Mouse (Mus musculus) limb, embryonic 14.5 days (tissue): ENCODE data around the gene Aars2. TPM values are rescaled to one million over a fixed set of nuclear protein-coding genes. Genes with fewer than 3 reads are reported as not detected.
A peak's percentile ranks its signal among the peaks of the same experiment; 100 is the strongest.

Experiments used
- ATAC-seq: fragments of 200-750 bp; cut with Nextera tagmentation; 2 replicates; pipeline ENCODE4 v1.8.0; 2017; ENCODE audit warnings: low read depth, moderate number of reproducible peaks, moderate TSS enrichment; ENCODE audit not compliant: low FRiP score
- DNase-seq: peaks from one replicate; pipeline ENCODE4 v3.0.0-alpha.2; 2015; ENCODE audit warnings: low spot score
- H3K27ac ChIP-seq: fragments of 300-500 bp; sonication (generic); replicated peaks from 2 replicates; pipeline ENCODE4 v1.5.1; 2014; ENCODE audit warnings: low read depth, mild to moderate bottlenecking, low read length, moderate library complexity, mixed read lengths
- H3K27me3 ChIP-seq: fragments of 300-500 bp; sonication (generic); 2 replicates; pipeline ENCODE4 v1.6.1; 2014; ENCODE audit warnings: low read length, mixed read lengths; ENCODE audit not compliant: control insufficient read depth, insufficient read depth
- H3K36me3 ChIP-seq: fragments of 300-500 bp; sonication (generic); 2 replicates; pipeline ENCODE4 v1.6.1; 2014; ENCODE audit warnings: mild to moderate bottlenecking, low read length, moderate library complexity, mixed read lengths; ENCODE audit not compliant: control insufficient read depth, insufficient read depth
- H3K4me1 ChIP-seq: fragments of 300-500 bp; sonication (generic); 2 replicates; pipeline ENCODE4 v1.6.1; 2014; ENCODE audit warnings: antibody characterized with exemption, low read length, mixed read lengths; ENCODE audit not compliant: control insufficient read depth, insufficient read depth
- H3K4me2 ChIP-seq: fragments of 300-500 bp; sonication (generic); replicated peaks from 2 replicates; pipeline ENCODE4 v1.6.1; 2014; ENCODE audit warnings: low read depth, mild to moderate bottlenecking, low read length, moderate library complexity; ENCODE audit not compliant: severe bottlenecking
- H3K4me3 ChIP-seq: fragments of 300-500 bp; sonication (generic); replicated peaks from 2 replicates; pipeline ENCODE4 v1.5.1; 2014; ENCODE audit warnings: low read length
- H3K9ac ChIP-seq: fragments of 300-500 bp; sonication (generic); 2 replicates; pipeline ENCODE4 v1.6.1; 2014; ENCODE audit warnings: mild to moderate bottlenecking, low read depth, low read length, moderate library complexity; ENCODE audit not compliant: severe bottlenecking
- H3K9me3 ChIP-seq: fragments of 300-500 bp; sonication (generic); 2 replicates; pipeline ENCODE4 v1.6.1; 2016; ENCODE audit warnings: low read length; ENCODE audit not compliant: control insufficient read depth
- POLR2A ChIP-seq: fragments of 200-500 bp; IDR thresholded peaks from 2 replicates; pipeline ENCODE4 v1.8.0; 2012; ENCODE audit warnings: inconsistent platforms, mild to moderate bottlenecking, moderate library complexity, borderline replicate concordance; ENCODE audit not compliant: insufficient read depth, insufficient read length; ENCODE audit errors: extremely low read depth
- WGBS: fragments of 180-500 bp; shearing (Covaris S2); extraction: QIAGEN DNeasy Blood & Tissue Kit; methylation state at CpG from one replicate; pipeline ENCODE4 v1.1.7; 2014; 5-methylcytosine and 5-hydroxymethylcytosine counted together
- polyA plus RNA-seq, 2 experiments: library from polyadenylated mRNA; depleted of rRNA in 1 of 2; stranded (reverse) in 1 of 2; unstranded in 1 of 2; fragments of >200 nt; fragmentation: Nextera tagmentation in 1 of 2; extraction: Ambion mirVana in 1 of 2; gene quantifications; 2 replicates each; pipeline versions ENCODE4 v1.2.1 to v1.2.3; 2012 to 2014

Aars2 gene
- polyA plus RNA-seq, 2 experiments = 13.0 to 20.8 TPM

DNA sequence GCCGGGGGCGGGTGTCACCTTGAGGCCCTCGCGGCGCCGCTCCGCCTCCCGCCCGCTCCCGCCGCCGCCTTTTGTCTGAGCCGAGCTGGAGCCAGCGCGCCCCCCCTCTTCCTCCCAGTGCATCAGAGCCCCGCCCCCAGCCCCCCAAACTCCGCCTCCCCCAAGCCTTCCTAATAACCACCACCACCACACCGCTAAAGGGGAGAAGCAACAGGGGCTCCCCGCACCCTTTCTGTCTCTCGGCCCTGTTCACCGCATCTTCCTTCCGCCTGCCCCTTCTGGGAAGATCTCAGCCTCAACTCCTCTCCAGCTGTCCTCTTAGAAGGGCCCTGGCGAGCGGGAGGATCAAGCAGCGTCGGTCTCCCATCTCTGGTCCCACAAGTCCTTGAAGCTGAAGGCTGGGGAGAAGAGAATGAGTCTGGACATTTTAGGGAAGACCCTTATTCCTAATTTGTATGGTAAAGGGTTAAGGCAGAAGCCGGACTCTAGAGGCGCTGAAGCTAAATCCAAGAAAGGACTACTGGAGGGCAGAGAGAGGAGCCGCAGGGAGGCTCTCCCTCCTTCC is 43.1 kb downstream of the Aars2 start, which contains the start of gene Tmem151b:
Gene Tmem151b, minus strand, starts transcription at position 61 of the 565 bp plus-strand sequence.
- no peaks in the 10 kb centered on the region for H3K9me3 ChIP-seq
- peak within 1 kb of the TSS; percentile 82 for H3K4me2 ChIP-seq
- ATAC-seq = peak; percentile 53
- H3K27ac ChIP-seq = peak within 1 kb of the TSS; percentile 65
- peak; percentile 69 for DNase-seq
- WGBS = 1% methylated on average over 17 of the region's 29 CpGs
- H3K4me1 ChIP-seq = peaks cover 9% of the 10 kb centered on the region; the same call in 1 of the 2 replicates
- TF ChIP-seq POLR2A = no peak
- H3K9ac ChIP-seq = peak within 1 kb of the TSS; percentile 87
- H3K27me3 ChIP-seq = peaks cover 31% of the 10 kb centered on the region
- peak within 1 kb of the TSS; percentile 79 for H3K4me3 ChIP-seq
- peaks cover 12% of the 10 kb centered on the region; the same call in 1 of the 2 replicates for H3K36me3 ChIP-seq

DNA sequence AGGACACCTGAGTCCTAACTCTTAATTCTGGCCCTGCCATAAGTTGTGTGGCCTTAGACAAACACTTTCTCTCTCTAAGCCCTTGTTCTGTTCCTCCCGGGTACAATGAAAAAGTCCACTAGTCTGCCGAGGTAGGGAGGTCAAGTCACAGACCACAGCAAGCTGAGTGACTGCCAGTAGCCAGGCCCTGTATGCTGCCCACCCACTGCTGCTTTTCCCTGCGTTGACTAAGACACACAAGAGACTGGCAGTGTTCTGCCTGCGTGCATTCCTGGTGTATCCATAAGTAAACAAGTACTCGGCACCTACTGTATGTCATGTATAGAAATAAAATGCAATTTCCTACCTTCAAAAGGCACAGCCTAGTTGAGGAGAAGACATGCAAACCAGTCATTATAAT is 43.6 kb downstream of the Aars2 start:
- H3K4me2 ChIP-seq = peak overlapping the region; percentile 82
- H3K36me3 ChIP-seq = peaks cover 9% of the 10 kb centered on the region; the same call in 1 of the 2 replicates
- TF ChIP-seq POLR2A = no peak
- no peaks in the 10 kb centered on the region for H3K9me3 ChIP-seq
- peak overlapping the region; percentile 87; the same call in 1 of the 2 replicates for H3K9ac ChIP-seq
- no peak for DNase-seq
- 30% methylated on average over 5 of the region's 5 CpGs for WGBS
- peak overlapping the region; percentile 79 for H3K4me3 ChIP-seq
- H3K27ac ChIP-seq = no peak overlapping the region
- peaks cover 26% of the 10 kb centered on the region for H3K27me3 ChIP-seq
- no peak for ATAC-seq
- H3K4me1 ChIP-seq = peaks cover 9% of the 10 kb centered on the region; the same call in 1 of the 2 replicates

DNA sequence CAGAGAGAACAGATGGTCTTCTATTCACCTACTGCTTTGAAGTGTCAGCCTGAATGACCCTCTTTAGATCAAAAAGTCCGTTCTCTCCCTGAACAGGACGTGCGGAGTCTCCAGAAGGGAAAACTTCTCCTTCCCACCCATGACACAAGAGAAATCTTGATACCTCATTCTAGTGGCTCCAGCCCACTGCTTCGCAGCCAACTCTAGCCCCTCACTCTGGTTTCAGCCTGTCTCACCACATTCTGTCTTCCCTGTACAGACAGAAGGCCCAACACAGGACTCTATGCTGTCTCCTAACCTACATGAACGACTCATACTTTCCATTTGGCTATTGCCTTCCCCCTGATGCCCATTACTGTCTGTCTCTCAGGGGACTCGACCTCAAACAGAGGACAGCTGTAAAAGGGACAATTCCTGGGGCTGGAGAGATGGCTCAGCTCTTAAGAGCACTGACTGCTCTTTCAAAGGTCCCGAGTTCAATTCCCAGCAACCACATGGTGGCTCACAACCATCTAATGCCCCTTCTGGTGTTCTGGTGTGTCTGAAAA is 44.7 kb downstream of the Aars2 start:
- Histone ChIP-seq H3K4me2 (no peak overlapping the region), H3K9me3 (no peaks in the 10 kb centered on the region), H3K27ac (no peak overlapping the region), H3K4me3 (no peak overlapping the region), H3K4me1 (peaks cover 14% of the 10 kb centered on the region), H3K27me3 (peaks cover 15% of the 10 kb centered on the region), H3K36me3 (peaks cover 4% of the 10 kb centered on the region; the same call in 1 of the 2 replicates), H3K9ac (no peak overlapping the region)
- no peak for ATAC-seq
- WGBS = 46% methylated on average over 7 of the region's 7 CpGs
- DNase-seq = no peak
- TF ChIP-seq POLR2A = no peak

DNA sequence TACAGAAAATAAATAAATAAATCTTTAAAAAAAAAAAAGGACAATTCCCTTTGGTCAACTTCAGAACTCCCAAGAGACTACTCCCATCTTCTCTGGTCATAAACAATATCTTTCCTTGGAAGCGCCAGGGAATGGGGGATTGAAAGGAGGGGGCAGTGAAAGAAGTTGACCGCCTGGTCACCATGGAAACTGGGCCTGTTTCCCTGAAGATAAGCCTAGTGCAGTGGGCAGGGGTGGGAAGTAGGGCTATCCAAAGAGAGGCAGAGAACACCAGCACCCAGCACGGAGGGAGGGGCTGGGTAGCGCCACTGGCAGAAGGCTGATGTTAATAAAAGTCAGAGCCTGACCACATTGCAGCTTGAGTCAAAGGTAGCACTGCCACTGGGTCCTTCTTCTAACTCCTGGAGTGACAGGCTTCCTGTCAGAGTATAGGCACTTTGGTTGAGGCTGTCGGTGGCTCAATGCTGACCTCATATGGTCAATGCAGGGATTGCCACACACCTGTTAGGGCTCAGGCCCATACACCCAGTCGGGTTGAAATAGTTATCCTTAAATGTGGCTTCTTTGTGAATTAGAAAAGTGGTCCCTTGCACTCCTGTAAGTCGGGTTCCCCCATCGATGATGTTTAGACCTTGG is 45.3 kb downstream of the Aars2 start:
- Histone ChIP-seq H3K36me3 (no peaks in the 10 kb centered on the region), H3K27ac (no peak overlapping the region), H3K4me3 (no peak overlapping the region), H3K9ac (no peak overlapping the region), H3K4me2 (no peak overlapping the region), H3K4me1 (peaks cover 14% of the 10 kb centered on the region), H3K9me3 (no peaks in the 10 kb centered on the region), H3K27me3 (peaks cover 9% of the 10 kb centered on the region)
- DNase-seq (peak; percentile 74), ATAC-seq (peak; percentile 50; the same call in 1 of the 2 replicates)
- 7% methylated on average over 8 of the region's 8 CpGs for WGBS
- no peak for TF ChIP-seq POLR2A

DNA sequence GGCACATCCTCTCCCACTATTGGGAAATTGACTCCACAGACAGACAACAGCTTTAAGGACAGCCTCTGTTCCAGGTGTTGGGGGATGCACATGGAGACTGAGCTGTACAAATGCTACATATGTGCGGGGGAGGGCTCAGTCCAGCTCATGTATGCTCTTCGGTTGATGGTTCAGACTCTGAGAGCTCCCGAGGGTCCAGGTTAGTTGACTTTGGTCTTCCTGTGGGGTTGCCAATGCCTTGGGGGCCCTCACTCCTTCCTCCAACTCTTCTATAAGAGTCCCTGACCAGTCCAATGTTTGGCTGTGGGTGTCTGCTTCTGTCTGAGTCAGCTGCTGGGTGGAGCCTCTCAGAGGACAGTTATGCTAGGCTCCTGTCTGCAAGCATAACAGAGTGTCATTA is 46.4 kb downstream of the Aars2 start:
- DNase-seq (no peak), ATAC-seq (no peak)
- Histone ChIP-seq H3K27me3 (no peaks in the 10 kb centered on the region), H3K36me3 (no peaks in the 10 kb centered on the region), H3K4me2 (no peak overlapping the region), H3K9me3 (no peaks in the 10 kb centered on the region), H3K9ac (no peak overlapping the region), H3K4me3 (no peak overlapping the region), H3K27ac (no peak overlapping the region), H3K4me1 (peaks cover 18% of the 10 kb centered on the region)
- TF ChIP-seq POLR2A = no peak
- WGBS = 82% methylated on average over 3 of the region's 3 CpGs
